Mouse (Mus musculus): ENCODE results near the gene Tanc1.

Tanc1 gene

GRCm38 (mm10) chr2:59794838-59795237 is 183.0 kb downstream of the Tanc1 start:
- DNase-seq (ENCODE audit: low spot score) = no peak

- no peak for DNase-seq (ENCODE audit: low spot score)
These were observed 187.2 kb downstream of the Tanc1 start for GRCm38 (mm10) chr2:59798934-59799532.

DNA sequence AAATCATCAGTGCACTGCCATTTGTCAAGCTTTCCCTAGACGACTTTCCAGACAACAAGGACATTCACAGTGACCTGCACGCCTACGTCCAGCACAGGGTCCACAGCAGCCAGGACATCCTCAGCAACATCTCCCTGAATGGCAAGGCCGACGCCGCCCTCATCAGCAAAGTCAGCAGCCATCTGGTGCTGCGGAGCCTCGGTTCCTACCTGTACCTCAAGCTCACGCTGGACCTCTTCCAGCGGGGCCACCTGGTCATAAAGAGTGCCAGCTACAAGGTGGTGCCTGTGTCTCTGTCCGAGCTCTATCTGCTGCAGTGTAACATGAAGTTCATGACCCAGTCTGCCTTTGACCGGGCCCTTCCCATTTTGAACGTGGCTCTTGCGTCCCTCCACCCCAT is 187.7 kb downstream of the Tanc1 start:
- DNase-seq (ENCODE audit: low spot score) = no peak

GRCm38 (mm10) chr2:59800481-59801266 is 188.8 kb downstream of the Tanc1 start:
- DNase-seq (ENCODE audit: low spot score) = no peak

DNA sequence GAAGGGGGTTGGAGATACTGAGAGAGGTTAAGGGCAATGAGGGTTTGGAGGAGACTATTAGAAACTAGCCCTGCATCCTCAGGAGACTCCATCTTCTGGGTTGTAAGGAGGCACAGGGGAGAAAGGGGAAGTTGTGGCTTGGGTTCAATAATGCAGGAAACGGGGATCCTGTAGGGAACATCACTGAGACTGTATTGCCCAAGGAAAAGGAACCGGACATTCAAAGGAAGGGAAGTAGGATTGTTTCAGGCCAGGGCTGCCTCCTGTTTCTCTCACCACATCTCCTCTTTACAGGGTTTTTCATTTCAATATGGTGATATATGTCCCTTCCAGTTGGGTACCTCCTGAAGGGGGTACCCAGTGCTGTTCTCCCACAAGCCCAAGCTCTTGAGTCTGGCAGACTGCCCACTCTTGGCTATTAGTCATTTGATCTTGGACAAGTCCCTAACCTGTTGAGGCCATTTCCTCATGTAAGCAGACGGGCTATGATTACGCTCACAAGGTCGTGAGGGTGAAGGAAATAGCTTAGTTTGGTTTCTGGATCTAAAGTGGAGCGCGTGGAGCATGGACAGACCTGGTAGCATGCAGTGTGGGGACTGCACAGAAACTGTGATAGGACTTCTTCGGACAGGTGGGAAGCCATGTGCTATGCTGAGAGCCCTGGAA is 191.0 kb downstream of the Tanc1 start:
- no peak for DNase-seq (ENCODE audit: low spot score)

DNA sequence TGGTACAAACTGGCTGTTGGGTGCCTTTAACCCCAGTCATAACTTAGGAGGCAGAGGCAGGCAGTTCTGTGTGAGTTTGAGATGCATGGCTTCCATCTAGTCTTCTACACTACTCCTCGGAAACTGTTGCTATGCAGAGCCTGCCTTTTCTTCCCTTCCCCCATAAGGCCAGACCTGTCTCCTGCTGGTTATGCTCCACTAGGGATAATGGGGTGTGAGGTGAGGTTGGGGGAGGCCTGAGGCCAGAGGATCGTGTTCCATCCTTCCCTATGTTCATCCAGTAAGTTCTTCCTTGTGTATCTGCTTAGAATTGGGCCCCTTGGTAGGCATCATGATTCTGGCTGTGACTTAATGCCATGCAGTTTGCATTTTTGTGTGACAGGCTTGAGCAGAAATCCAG is 193.8 kb downstream of the Tanc1 start:
- DNase-seq (ENCODE audit: low spot score) = no peak

GRCm38 (mm10) chr2:59806038-59806437 is 194.2 kb downstream of the Tanc1 start:
- DNase-seq (ENCODE audit: low spot score) = no peak

GRCm38 (mm10) chr2:59808608-59809007 is 196.8 kb downstream of the Tanc1 start:
- no peak for DNase-seq (ENCODE audit: low spot score)

GRCm38 (mm10) chr2:59810039-59810438 is 198.2 kb downstream of the Tanc1 start:
- DNase-seq (ENCODE audit: low spot score) = no peak

DNA sequence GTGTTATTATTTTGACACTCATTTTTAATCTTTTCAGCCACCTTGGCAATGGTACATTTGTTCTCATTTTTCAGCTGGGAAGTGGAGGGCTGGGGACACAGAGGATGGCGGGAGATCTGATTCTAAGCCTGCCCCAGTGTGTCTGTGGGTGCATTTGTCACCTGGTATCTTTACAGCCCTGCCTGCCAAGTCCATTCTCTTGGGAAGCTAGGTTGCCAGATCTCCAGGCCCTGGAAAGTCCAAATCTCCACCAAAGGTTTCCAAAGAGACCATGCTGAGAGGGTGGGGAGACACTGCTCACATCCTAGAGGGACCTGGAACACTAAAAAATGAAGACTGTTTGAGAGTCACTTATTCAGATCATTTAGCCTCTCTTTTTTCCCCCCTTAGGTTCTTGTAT is 199.4 kb downstream of the Tanc1 start:
- DNase-seq (ENCODE audit: low spot score) = no peak

DNA sequence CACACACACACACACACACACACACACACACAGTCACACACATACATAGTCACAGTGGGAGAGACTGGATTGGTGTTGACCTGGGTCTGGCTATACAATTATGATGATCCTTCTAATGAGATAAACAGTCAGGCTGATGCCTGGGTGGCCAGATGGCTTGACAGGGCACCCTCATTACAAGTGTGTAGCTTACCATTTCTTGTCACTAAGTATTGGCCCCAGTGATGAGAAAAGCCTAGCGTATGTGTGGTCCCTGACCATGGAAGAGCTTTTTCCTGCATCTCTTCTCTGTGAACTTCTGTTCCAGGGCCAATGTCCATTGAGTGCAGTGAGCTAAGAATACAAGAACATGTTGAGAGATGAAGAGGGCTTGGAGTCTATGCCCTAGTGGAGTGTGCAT is 200.8 kb downstream of the Tanc1 start:
- DNase-seq (ENCODE audit: low spot score) = no peak

DNA sequence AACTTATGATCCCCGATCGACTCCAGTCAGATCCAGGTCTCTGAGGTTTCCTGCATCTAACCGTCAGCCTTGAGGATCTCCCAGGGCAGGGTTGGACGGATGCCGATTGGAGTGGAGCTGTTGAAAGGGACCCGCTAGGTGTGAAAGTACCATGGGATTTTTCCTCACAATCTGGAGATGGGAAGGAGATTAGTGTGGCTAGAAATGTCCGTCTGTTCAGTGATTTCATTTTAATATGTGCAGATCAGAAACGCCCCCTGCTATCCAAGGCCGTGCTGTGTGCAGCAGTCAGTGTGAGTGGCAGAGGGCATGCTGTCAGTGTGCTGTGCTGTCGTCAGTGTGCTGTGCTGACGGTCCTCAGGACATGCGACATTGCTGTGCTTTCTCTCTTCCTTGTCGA is 201.6 kb downstream of the Tanc1 start:
- no peak for DNase-seq (ENCODE audit: low spot score)

DNA sequence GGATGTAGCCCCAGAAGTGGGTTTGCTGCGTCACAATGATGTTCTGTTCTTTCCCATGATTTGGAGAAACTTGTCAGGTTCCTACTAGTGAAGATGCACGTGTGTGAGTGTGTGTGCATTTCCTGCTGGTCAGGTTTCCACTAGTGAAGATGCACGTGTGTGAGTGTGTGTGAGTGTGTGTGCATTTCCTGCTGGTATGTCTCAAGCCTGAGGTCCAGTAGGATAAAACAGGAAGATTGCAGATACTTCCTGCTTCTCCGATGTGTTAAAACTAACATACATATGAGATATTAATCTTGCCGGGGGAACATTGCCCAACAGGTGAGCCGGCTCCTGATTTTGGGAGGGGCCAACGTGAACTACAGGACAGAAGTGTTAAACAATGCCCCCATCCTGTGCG is 203.2 kb downstream of the Tanc1 start:
- DNase-seq (ENCODE audit: low spot score) = no peak

- no peak for DNase-seq (ENCODE audit: low spot score)
These were observed 206.8 kb downstream of the Tanc1 start for GRCm38 (mm10) chr2:59818663-59819062.

GRCm38 (mm10) chr2:59819415-59819814 is 207.6 kb downstream of the Tanc1 start:
- DNase-seq (ENCODE audit: low spot score) = no peak

DNA sequence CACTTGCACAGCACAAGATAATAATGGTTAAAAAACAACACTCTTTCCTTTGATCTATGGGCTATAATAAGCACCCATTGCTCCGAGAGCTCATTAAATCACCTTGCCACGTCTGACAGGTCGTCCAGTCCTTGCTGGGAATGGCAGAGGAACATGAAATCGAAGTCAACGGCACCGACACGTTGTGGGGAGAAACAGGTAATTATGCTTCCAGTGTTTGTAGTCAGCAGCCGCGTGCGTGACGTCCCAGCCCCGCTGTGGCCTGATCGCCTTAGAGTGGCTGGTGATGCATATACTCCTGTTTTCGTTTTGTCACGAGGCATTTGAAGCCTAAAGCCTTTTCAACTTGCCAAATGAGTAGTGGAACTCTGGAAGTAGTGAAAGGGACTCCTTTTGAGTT is 208.2 kb downstream of the Tanc1 start:
- DNase-seq (ENCODE audit: low spot score) = no peak

GRCm38 (mm10) chr2:59821044-59821443 is 209.2 kb downstream of the Tanc1 start:
- DNase-seq (ENCODE audit: low spot score) = no peak

- DNase-seq (ENCODE audit: low spot score) = no peak
These were observed 212.4 kb downstream of the Tanc1 start for GRCm38 (mm10) chr2:59824289-59824688.

- no peak for DNase-seq (ENCODE audit: low spot score)
These were observed 213.5 kb downstream of the Tanc1 start for GRCm38 (mm10) chr2:59825380-59825779.

GRCm38 (mm10) chr2:59828103-59828655 is 216.3 kb downstream of the Tanc1 start:
- no peak for DNase-seq (ENCODE audit: low spot score)

DNA sequence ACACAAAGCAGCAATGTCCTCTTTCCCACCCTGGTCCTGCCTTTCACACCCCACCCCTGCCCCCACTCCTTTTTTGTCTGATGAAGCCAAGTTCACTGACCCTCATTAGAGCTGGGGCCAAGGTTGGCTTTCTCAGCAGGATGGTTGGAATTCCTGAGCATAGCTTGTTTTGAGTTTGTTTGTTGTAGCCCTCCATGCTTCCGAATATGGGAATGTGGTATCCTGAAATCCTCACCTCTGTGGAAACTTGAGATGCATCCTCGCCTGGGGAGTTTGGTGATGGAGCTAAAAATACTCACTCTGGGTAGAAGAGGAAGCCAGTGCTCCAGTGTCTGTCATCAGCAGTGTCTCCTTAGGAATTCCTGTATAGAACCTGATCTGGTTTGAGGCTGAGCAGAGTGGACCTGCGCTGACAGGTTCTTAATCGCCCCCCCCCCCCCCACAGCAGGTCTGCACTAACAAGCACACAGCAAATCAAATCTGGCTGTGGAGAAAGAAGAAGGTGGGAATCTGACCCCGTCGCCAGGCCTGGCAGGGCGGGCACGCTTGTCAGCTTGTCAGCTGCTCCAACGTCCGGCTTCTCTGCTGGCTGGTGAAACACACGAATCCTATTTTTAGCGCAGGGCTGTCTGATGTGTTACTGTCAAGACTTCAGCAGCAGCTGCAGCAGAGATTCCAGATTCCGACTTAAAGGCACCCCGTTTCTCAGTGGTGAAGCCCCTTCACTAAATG is 217.1 kb downstream of the Tanc1 start:
- DNase-seq (ENCODE audit: low spot score) = peak; percentile 80

DNA sequence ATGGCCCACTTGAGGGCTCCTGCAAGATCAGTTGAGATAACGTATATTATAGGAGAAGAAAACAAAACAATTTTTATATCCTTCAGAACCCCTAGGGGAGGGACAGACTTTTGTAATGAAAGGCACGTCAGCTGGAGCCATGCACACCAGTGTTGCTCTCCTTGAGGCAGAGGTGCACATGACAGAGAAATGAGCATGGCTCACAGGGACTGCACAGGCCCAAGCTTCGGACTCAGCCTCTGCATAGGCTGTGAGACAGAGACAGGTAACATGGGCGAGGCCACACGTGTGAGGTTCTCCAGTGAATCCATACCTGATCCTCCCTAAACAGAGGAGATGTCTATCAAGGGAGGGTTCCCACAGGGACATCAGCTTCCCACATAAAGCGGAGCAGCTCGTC is 217.9 kb downstream of the Tanc1 start:
- DNase-seq (ENCODE audit: low spot score) = no peak
